ENCODE assay signal across 17 mouse cellular contexts in the genomic region with DNA sequence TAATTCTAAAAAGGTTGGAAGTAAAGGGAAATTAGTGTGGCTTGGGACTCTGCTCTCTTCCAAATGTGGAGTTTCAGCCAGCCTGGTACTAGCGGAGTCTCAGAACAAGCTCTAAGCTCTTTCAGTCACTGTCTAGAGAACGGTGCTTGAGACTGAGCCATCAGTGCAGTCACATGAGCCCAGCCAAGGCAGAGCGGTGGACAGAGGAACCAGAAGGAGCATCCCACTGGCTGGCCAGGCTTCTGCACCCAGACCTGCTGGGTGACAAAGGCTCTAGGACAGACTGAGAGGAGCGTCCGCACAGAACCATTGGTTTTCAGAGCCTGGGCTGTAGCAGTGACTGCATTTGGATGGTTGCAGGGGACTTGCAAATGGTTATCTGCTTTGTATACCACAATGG.
DNase-seq lines count a peak whose midpoint lies in the region; ATAC-seq and TF ChIP-seq lines count a peak whose summit lies in the region.
"Had no signal": no experiment of that assay in that cellular context is flagged by ENCODE, and none has a peak within 500 bp of the region (broad histone marks: within the 10 kb centered on the region; RNA-seq: fewer than 3 reads in every experiment).

No protein-coding gene starts in this region.

- TF ChIP-seq CTCF in cerebellum, adult 2 months (IDR thresholded peaks at IDR 0.05; ENCODE audit: borderline replicate concordance, insufficient read depth, low read depth, low read length), result no peak

- no peak overlapping the region for H3K4me3 ChIP-seq in cerebellum, adult 2 months (replicated peaks; ENCODE audit: insufficient read depth, low read depth, low read length)
- H3K4me3 ChIP-seq in kidney, embryonic 16.5 days (ENCODE audit: low read length), result no peak overlapping the region
- H3K4me3 ChIP-seq in embryonic facial prominence, embryonic 12.5 days, result no peak overlapping the region
- H3K4me3 ChIP-seq: forebrain, embryonic 13.5 days had no signal

- no peaks in the 10 kb centered on the region for H3K27me3 ChIP-seq in cerebellum, adult 2 months (ENCODE audit: control insufficient read depth, insufficient read depth, low read length)
- no peaks in the 10 kb centered on the region for H3K27me3 ChIP-seq in kidney, embryonic 16.5 days (ENCODE audit: insufficient read depth, low read length)
- no peaks in the 10 kb centered on the region for H3K27me3 ChIP-seq in embryonic facial prominence, embryonic 12.5 days
- H3K27me3 ChIP-seq: forebrain, embryonic 13.5 days had no signal

- peaks cover 63% of the 10 kb centered on the region for H3K4me1 ChIP-seq in cerebellum, adult 2 months (ENCODE audit: control insufficient read depth, insufficient read depth, low read length)
- H3K4me1 ChIP-seq in kidney, embryonic 16.5 days (ENCODE audit: insufficient read depth, low read length), result peaks cover 41% of the 10 kb centered on the region
- peaks cover 6% of the 10 kb centered on the region; the same call in 1 of the 2 replicates for H3K4me1 ChIP-seq in embryonic facial prominence, embryonic 12.5 days

- ATAC-seq in cerebellum, adult (ENCODE audit: insufficient number of reproducible peaks, low FRiP score, low TSS enrichment), result no peak; the same call in 1 of the 2 replicates
- ATAC-seq in kidney, embryonic 16.5 days (ENCODE audit: low FRiP score, low TSS enrichment), result no peak
- ATAC-seq in embryonic facial prominence, embryonic 12.5 days (ENCODE audit: insufficient number of reproducible peaks, insufficient read depth, low FRiP score, low TSS enrichment), result no peak
- ATAC-seq: activated CD4-positive, CD25-positive, alpha-beta regulatory T cell, adult 4 months; forebrain, embryonic 13.5 days had no signal

- TF ChIP-seq POLR2A in cerebellum, adult 2 months (IDR thresholded peaks at IDR 0.05; ENCODE audit: borderline replicate concordance, insufficient read depth, low read length), result no peak

- 19% methylated on average over 5 of the region's 5 CpGs for WGBS in cerebellum, adult 2 months
- WGBS in kidney, embryonic 16.5 days, result 83% methylated on average over 5 of the region's 5 CpGs
- 96% methylated on average over 5 of the region's 5 CpGs for WGBS in embryonic facial prominence, embryonic 12.5 days

- no peaks in the 10 kb centered on the region for H3K9me3 ChIP-seq in kidney, embryonic 16.5 days (ENCODE audit: low read length)
- H3K9me3 ChIP-seq in embryonic facial prominence, embryonic 12.5 days, result no peaks in the 10 kb centered on the region
- H3K9me3 ChIP-seq: forebrain, embryonic 13.5 days had no signal

- peak; percentile 59 to 64 for DNase-seq in cerebellum, adult 2 months
- DNase-seq in kidney, postnatal 25 days, result no peak
- peak; percentile 79 for DNase-seq in brain, adult 2 months (ENCODE audit: low read depth, low spot score)
- DNase-seq in heart, postnatal 4 days, result no peak
- DNase-seq in lung, adult 18-20 months, result no peak
- DNase-seq: adrenal gland, postnatal 25 days; kidney, postnatal 10 days; lung, postnatal 10 days; right cerebral cortex, postnatal 4 days; thymus, adult 18-20 months had no signal

- H3K4me2 ChIP-seq in kidney, embryonic 16.5 days (replicated peaks; ENCODE audit: low read depth, low read length), result no peak overlapping the region
- no peak overlapping the region for H3K4me2 ChIP-seq in embryonic facial prominence, embryonic 12.5 days (replicated peaks)
- H3K4me2 ChIP-seq: forebrain, embryonic 13.5 days; hindbrain, embryonic 14.5 days had no signal

- peak overlapping the region; percentile 66 for H3K27ac ChIP-seq in cerebellum, adult 2 months (ENCODE audit: insufficient read depth, low read length)
- H3K27ac ChIP-seq in kidney, embryonic 16.5 days (ENCODE audit: low read length), result peak overlapping the region; percentile 53
- peak overlapping the region; percentile 32; the same call in 1 of the 2 replicates for H3K27ac ChIP-seq in embryonic facial prominence, embryonic 12.5 days
- H3K27ac ChIP-seq: forebrain, embryonic 13.5 days; hindbrain, embryonic 14.5 days; liver, embryonic 14.5 days had no signal

- H3K36me3 ChIP-seq in kidney, embryonic 16.5 days (ENCODE audit: insufficient read depth, low read length), result peaks cover 66% of the 10 kb centered on the region
- peaks cover 73% of the 10 kb centered on the region for H3K36me3 ChIP-seq in embryonic facial prominence, embryonic 12.5 days

- no peak overlapping the region; the same call in 1 of the 2 replicates for H3K9ac ChIP-seq in kidney, embryonic 16.5 days (replicated peaks; ENCODE audit: low read length)
- H3K9ac ChIP-seq in embryonic facial prominence, embryonic 12.5 days, result no peak overlapping the region
- H3K9ac ChIP-seq: forebrain, embryonic 13.5 days; hindbrain, embryonic 14.5 days; liver, embryonic 14.5 days had no signal

Comparison
In these comparisons a context has a peak if more than half of its experiments do, and no peak if none do; other contexts are left out.
1. DNase-seq: peak in cerebellum, adult 2 months (2 of 2) and brain, adult 2 months (single experiment); none in kidney, postnatal 25 days (0 of 2), heart, postnatal 4 days (single experiment) and lung, adult 18-20 months (0 of 2).
2. Peak in every context shown above with its lines, with median percentiles within 50 percentile points of each other: H3K27ac ChIP-seq.